Mouse (Mus musculus) spleen, adult 2 months (tissue): ENCODE measurements around the gene Ercc2.

Experiments used
- CTCF ChIP-seq: fragments of 200-500 bp; IDR thresholded peaks from 2 replicates; pipeline ENCODE4 v1.5.1; 2011; ENCODE audit warnings: mild to moderate bottlenecking, inconsistent platforms; ENCODE audit not compliant: insufficient read depth, insufficient read length, insufficient replicate concordance; ENCODE audit errors: extremely low read depth
- POLR2A ChIP-seq: fragments of 200-500 bp; IDR thresholded peaks from 2 replicates; pipeline ENCODE4 v1.6.1; 2011; ENCODE audit warnings: low read depth, low read length, inconsistent platforms

GRCm38 (mm10) chr7:19381377-19382165, at the start of gene Ercc2:
- TF ChIP-seq CTCF (no peak), POLR2A (no peak)
